Mouse (Mus musculus) cerebral cortex, adult 2 months (tissue): ENCODE results near the gene Kitl.

Source experiments
- WGBS: fragments of 180-500 bp; shearing (Covaris S2); methylation state at CpG from one replicate; pipeline ENCODE4 v1.1.7; 2018; 5-methylcytosine and 5-hydroxymethylcytosine counted together

The Kitl gene

DNA sequence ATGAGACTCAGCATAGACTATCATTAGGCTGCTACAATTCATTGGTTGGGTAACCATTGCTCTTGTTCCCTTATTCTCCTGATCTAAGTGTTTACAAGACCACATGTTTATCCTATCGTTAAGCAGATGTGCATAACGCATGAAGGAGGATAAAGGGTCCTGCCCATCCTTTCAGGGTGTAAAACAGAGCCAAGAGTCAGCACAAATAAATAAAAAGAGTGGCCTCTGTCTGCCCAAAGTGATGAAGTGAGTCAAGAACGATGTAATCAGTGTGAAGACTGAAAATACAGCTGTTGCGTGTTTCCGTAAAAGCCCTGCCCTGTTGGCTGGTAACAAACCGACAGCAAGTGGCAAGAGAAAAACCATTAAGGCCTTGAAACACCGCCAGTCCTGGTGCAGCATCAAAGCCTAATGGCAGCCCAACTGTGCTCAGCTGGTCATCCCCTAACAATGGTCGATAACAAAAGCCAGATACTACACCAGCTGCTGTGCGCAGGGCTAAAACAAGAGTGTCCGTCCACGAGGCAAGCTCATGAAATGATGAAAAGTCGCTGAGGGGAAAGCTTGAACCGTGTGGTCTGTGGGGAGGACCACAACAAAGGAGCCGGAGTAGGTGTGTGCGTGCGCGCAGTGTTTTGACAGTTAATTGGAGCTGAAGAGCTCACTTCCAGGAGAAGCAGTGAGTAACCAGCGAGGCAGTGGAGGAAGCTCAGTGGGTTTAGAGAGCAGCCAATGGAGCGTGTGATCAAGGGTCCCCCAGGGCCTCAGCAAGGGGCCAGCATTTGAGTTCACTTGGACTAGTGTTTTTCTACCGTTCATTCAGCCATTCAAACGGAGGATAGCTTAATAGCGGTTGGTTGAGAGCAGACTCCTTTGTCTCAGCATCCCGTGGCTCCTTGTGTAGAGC is 112.7 kb downstream of the Kitl start:
- 50% methylated on average over 23 of the region's 23 CpGs for WGBS

- 84% methylated on average over 4 of the region's 4 CpGs for WGBS
Observed at GRCm38 (mm10) chr10:100131657-100132056, 116.2 kb downstream of the Kitl start.

GRCm38 (mm10) chr10:100132304-100132703 is 116.9 kb downstream of the Kitl start:
- WGBS, result 82% methylated on average over 1 of the region's 1 CpGs

DNA sequence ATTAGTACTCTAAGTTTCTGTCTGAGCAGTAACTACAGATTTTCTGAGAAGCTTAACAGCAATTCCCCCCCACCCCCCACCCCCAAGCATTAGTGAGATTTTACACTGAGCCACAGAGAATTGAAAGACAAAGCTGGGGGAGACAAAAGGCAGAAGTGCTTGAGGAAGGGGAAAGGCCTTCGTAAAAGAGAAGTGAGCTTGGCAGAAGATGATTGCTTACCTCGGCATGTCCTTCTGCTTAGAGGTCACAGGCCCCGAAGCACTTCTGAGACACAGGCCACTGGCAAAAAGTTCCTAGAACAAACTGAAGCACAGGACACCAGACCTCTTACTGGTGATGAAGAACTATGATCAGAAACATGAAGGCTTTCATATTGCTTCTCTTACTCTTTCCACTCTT is 123.1 kb downstream of the Kitl start:
- WGBS, result 88% methylated on average over 3 of the region's 3 CpGs

- 94% methylated on average over 6 of the region's 6 CpGs for WGBS
Observed at GRCm38 (mm10) chr10:100148123-100148522, 132.7 kb downstream of the Kitl start.
